Mouse (Mus musculus) liver, adult 10 weeks (tissue): ENCODE data around the gene Zfp184. TPM values are rescaled to one million over a fixed set of nuclear protein-coding genes. Genes with fewer than 3 reads are reported as not detected.

Experiments used
- polyA plus RNA-seq: library from polyadenylated mRNA; stranded (reverse); fragments of 350-450 nt; fragmentation: Illumina TruSeq; extraction: RNeasy Lipid Tissue Mini Kit (QIAGEN cat#74804); gene quantifications from one replicate; pipeline ENCODE4 v1.2.3, GENCODE M21; 2014; ENCODE audit warnings: low read depth, low replicate concordance

The Zfp184 gene
- polyA plus RNA-seq, result not detected

DNA sequence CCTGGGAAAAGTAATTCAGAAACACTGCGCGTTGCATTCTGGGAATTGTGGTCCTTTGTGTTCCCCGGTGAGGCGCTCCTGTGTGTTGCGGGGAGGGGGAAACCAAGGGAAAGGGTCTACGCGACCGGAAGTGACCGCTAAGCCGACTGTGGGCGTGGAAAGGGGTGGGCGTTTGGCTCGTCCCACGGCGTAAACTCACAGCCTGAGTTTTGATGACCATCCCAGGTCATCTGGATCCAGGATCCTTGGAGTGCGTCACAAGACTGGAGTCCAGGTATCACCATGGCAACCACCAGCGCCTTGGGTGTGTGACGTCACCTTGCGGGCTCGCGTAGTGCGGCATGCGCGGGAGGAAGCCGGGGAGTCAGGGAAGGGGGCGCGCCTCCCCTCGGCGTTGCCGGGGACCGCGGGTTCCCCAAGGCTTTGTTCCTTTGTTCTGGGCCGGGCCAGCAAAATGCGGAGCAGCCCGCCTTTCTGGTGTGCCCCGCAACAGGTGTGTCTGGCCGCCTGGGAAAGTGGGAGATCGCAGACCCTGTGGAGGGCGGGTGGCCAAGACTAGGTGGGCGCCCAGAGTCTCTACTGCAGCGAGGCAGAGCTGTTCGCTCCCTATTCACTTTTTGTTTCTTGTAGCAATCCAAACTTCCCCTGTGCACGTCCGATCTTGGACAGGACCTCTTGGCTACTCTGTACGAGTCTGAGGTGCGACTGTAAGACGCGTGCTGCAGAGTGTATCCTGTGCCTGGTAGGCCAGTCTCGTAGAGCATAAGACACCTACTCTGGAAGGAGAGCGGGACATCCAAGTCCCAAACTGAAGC lies at the start of gene Zfp184:
Zfp184 (plus strand) TSS at position 169 of the 815 bp plus-strand sequence.

DNA sequence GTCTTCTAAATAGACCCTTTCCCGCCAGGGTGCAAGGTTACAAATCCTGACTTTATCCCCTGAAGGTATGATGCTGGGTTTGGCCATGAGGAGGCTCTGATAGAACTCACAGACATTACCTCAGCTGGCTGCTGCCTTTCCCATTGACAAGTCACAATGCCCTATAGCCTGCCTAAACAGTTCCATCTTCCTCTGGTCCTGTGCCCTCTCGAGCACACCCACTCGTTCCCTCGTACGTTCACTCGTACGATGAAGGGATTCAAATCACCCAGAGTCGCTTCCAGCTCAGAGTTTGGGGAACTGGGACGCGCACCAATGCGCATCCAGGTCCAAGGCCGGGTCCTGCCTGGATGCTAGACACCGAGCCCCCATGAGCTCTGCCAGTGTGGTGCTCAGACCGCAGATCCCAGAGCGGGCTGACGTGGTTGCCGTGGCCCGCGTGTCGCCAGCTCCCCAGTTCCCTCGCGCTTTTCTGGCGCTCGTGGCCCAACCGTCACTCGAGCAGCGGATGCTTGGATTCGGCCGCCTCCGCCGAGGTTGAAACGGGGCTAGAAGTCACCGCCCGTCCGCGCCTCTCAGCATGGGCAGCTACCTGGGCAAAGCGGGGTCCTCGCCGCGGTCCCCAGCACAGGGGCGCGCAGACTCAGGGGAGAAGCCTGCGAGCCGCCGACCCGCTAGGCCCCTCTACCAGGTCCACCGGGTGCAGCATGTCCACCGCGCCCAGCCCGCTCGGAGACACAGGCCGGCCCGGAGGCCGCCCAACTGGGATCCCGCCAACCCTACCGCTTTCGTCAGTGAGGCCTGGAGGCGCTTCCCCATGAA lies 36.3 kb downstream of the Zfp184 start, which contains the start of gene Pom121l2:
Pom121l2 (plus strand) TSS at position 214 of the 822 bp plus-strand sequence.

GRCm38 (mm10) chr13:22009642-22010041 lies 64.7 kb downstream of the Zfp184 start, which contains the start of gene Prss16:
Prss16 (minus strand) TSS chr13:22009742.

Other genes starting within 250 kb of the Zfp184 start
- not detected for gene Olfr1359, start 247.0 kb upstream of the Zfp184 start, polyA plus RNA-seq
- not detected for gene Hist1h2bl, start 229.0 kb upstream of the Zfp184 start, polyA plus RNA-seq
- not detected for gene Hist1h2ai, start 228.7 kb upstream of the Zfp184 start, polyA plus RNA-seq
- gene Hist1h3h, start 227.4 kb upstream of the Zfp184 start, polyA plus RNA-seq, result not detected
- gene Hist1h2bm, start 223.1 kb upstream of the Zfp184 start, polyA plus RNA-seq, result not detected
- 0.58 TPM for gene Hist1h4j, start 210.0 kb upstream of the Zfp184 start, polyA plus RNA-seq
- gene Hist1h4k, start 194.6 kb upstream of the Zfp184 start, polyA plus RNA-seq, result not detected
- gene Hist1h2ak, start 191.3 kb upstream of the Zfp184 start, polyA plus RNA-seq, result not detected
- not detected for gene Hist1h2bn, start 191.0 kb upstream of the Zfp184 start, polyA plus RNA-seq
- not detected for gene Hist1h1b, start 164.5 kb upstream of the Zfp184 start, polyA plus RNA-seq
- not detected for gene Hist1h3i, start 161.7 kb upstream of the Zfp184 start, polyA plus RNA-seq
- not detected for gene Hist1h2an, start 157.9 kb upstream of the Zfp184 start, polyA plus RNA-seq
- gene Hist1h2bp, start 157.6 kb upstream of the Zfp184 start, polyA plus RNA-seq, result not detected
- gene Hist1h2bq, start 134.9 kb upstream of the Zfp184 start, polyA plus RNA-seq, result not detected
- not detected for gene Hist1h2ao, start 134.6 kb upstream of the Zfp184 start, polyA plus RNA-seq
- not detected for gene Hist1h4m, start 133.3 kb upstream of the Zfp184 start, polyA plus RNA-seq
- gene Hist1h4n, start 112.9 kb upstream of the Zfp184 start, polyA plus RNA-seq, result not detected
- not detected for gene Hist1h2ap, start 111.6 kb upstream of the Zfp184 start, polyA plus RNA-seq
- gene Hist1h2br, start 111.4 kb upstream of the Zfp184 start, polyA plus RNA-seq, result not detected
- not detected for gene Pom121l2, start 36.1 kb downstream of the Zfp184 start, polyA plus RNA-seq
- gene Prss16, start 64.6 kb downstream of the Zfp184 start, polyA plus RNA-seq, result 0.42 TPM
- not detected for gene Hist1h2ah, start 90.5 kb downstream of the Zfp184 start, polyA plus RNA-seq
- gene Hist1h2bk, start 90.8 kb downstream of the Zfp184 start, polyA plus RNA-seq, result not detected
- gene Hist1h4i, start 96.3 kb downstream of the Zfp184 start, polyA plus RNA-seq, result 1.7 TPM
- not detected for gene Hist1h2ag, start 97.8 kb downstream of the Zfp184 start, polyA plus RNA-seq
- not detected for gene Hist1h2bj, start 98.1 kb downstream of the Zfp184 start, polyA plus RNA-seq
- not detected for gene Vmn1r188, start 139.3 kb downstream of the Zfp184 start, polyA plus RNA-seq
- not detected for gene Vmn1r189, start 160.7 kb downstream of the Zfp184 start, polyA plus RNA-seq
- gene Vmn1r191, start 238.9 kb downstream of the Zfp184 start, polyA plus RNA-seq, result not detected
- not detected for gene Vmn1r192, start 246.0 kb downstream of the Zfp184 start, polyA plus RNA-seq